Mouse (Mus musculus) B cell, adult 67 days (primary cell): ENCODE data around the gene Vim. TPM values are rescaled to one million over a fixed set of nuclear protein-coding genes. Genes with fewer than 3 reads are reported as not detected.

ENCODE experiments used
- total RNA-seq, 2 experiments: library from RNA; stranded (reverse); gene quantifications; 4 replicates each; pipeline ENCODE4 v1.2.4; 2023

The Vim gene
- 100 to 1,000 TPM; 309 to 406 TPM for total RNA-seq

GRCm38 (mm10) chr2:13573408-13574065 is at the start of gene Vim:
TSS of gene Vim (plus strand) at chr2:13573927.

DNA sequence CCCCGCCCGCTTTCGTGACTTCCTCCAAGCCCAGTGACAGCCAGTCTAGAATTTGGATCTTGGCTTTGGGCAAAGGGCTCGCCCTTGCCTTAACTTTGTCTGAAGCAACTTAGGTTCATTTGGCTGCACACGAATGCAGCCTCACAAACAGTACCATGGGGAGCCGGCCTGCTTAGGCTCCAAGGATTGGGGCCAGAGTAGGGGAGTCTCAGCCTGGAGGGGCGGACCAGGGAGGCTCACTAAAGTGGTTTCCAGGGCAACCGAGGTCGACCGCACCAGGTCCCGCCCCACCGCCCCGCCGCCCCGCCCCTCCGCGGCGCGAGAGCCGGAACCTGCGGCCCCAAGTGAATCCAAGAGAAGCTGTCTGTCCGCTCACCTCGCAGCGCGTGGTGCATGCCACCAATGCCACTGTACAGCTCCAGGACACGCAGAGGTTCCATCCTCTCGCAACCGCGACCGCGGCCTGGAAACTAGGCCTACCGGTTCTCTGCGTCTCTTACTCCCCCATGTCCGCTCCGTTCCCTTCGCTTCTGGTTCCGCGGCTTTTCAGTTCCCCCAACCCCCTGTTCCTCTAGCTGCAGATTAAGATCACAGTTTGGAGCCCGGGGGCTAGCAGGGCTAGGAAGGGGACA is 29.4 kb upstream of the Vim start, which contains the start of gene Trdmt1:
Trdmt1 (minus strand) TSS at position 476 of the 632 bp plus-strand sequence.

Other genes with a start within 250 kb of the Vim start
- gene Cubn, start 82.1 kb upstream of the Vim start, total RNA-seq, result not detected
- gene Trdmt1, start 29.3 kb upstream of the Vim start, total RNA-seq, result 10 to 100 TPM in 1 of 2 experiments, 1 to 10 TPM in 1; 6.1 to 10.6 TPM
- gene St8sia6, start 220.1 kb downstream of the Vim start, total RNA-seq, result 1 to 10 TPM; 2.1 to 5.7 TPM